Mouse (Mus musculus) c-Kit-positive CD71-positive TER-119-negative erythroid progenitor cells, embryonic 14.5 days (primary cell): ENCODE measurements around the gene Olfr99.
"Not testable (repeated sequence)": the region's sequence is repeated elsewhere in the genome, so short reads cannot be mapped to it uniquely, and the experiment has no call there.

Experiments
- DNase-seq: peaks from one replicate; pipeline ENCODE4 v3.0.0-alpha.2; 2013; ENCODE audit warnings: low read depth

Olfr99 gene

GRCm38 (mm10) chr17:37283360-37283759 is at the start of gene Olfr99:
Gene Olfr99 (minus strand): TSS chr17:37283460.
- DNase-seq = no peak

GRCm38 (mm10) chr17:37316954-37317353 is 33.7 kb upstream of the Olfr99 start, which contains the start of gene Olfr102:
Gene Olfr102 (minus strand): TSS chr17:37317054.
- DNase-seq = no peak

GRCm38 (mm10) chr17:37310146-37310699 is 27.0 kb upstream of the Olfr99 start:
- DNase-seq = no peak

GRCm38 (mm10) chr17:37308483-37308882 is 25.2 kb upstream of the Olfr99 start:
- no peak for DNase-seq

GRCm38 (mm10) chr17:37304213-37304612 is 21.0 kb upstream of the Olfr99 start, which contains the start of gene Olfr101:
Gene Olfr101 (minus strand): TSS chr17:37304313.
- DNase-seq = no peak

GRCm38 (mm10) chr17:37280331-37280730 is 2.9 kb downstream of the Olfr99 start:
- no peak for DNase-seq

- no peak for DNase-seq
Observed at GRCm38 (mm10) chr17:37276573-37276972, 6.7 kb downstream of the Olfr99 start.

GRCm38 (mm10) chr17:37275626-37276248 is 7.5 kb downstream of the Olfr99 start:
- DNase-seq = no peak

GRCm38 (mm10) chr17:37270702-37271092 is 12.6 kb downstream of the Olfr99 start:
- DNase-seq = no peak

- peak; percentile 76 for DNase-seq
Observed at GRCm38 (mm10) chr17:37270058-37270701, 13.1 kb downstream of the Olfr99 start, which contains the start of gene H2-M3. Gene H2-M3 (plus strand): TSS chr17:37270220.

- DNase-seq = no peak
Observed at GRCm38 (mm10) chr17:37263626-37264025, 19.6 kb downstream of the Olfr99 start, which contains the start of gene Olfr98. Gene Olfr98 (minus strand): TSS chr17:37263749.

- no peak for DNase-seq
Observed at GRCm38 (mm10) chr17:37250544-37250943, 32.7 kb downstream of the Olfr99 start.

- no peak for DNase-seq
Observed at GRCm38 (mm10) chr17:37249460-37249859, 33.8 kb downstream of the Olfr99 start.

- no peak for DNase-seq
Observed at GRCm38 (mm10) chr17:37246715-37247114, 36.5 kb downstream of the Olfr99 start.

- DNase-seq = no peak
Observed at GRCm38 (mm10) chr17:37242198-37242597, 41.1 kb downstream of the Olfr99 start.

- DNase-seq = not testable (repeated sequence)
Observed at GRCm38 (mm10) chr17:37237230-37237629, 46.0 kb downstream of the Olfr99 start, which contains the start of gene Olfr97. Gene Olfr97 (minus strand): TSS chr17:37237330.
